Mouse (Mus musculus) kidney, embryonic 15.5 days (tissue): Measurements from ENCODE around the gene Rtkn2. TPM values are rescaled to one million over a fixed set of nuclear protein-coding genes. Genes with fewer than 3 reads are reported as not detected.

ENCODE experiments used
- ATAC-seq: fragments of 200-750 bp; cut with Nextera tagmentation; replicated peaks from 2 replicates; pipeline ENCODE4 v1.8.0; 2017; ENCODE audit warnings: moderate TSS enrichment; ENCODE audit not compliant: low FRiP score
- H3K27ac ChIP-seq: fragments of 300-500 bp; sonication (generic); 2 replicates; pipeline ENCODE4 v1.5.1; 2015; ENCODE audit warnings: mild to moderate bottlenecking, inconsistent platforms
- H3K27me3 ChIP-seq: fragments of 300-500 bp; sonication (generic); 2 replicates; pipeline ENCODE4 v1.6.1; 2015; ENCODE audit warnings: inconsistent platforms
- H3K36me3 ChIP-seq: fragments of 300-500 bp; sonication (generic); 2 replicates; pipeline ENCODE4 v1.6.1; 2015; ENCODE audit warnings: inconsistent platforms
- H3K4me1 ChIP-seq: fragments of 300-500 bp; sonication (generic); 2 replicates; pipeline ENCODE4 v1.6.1; 2015; ENCODE audit warnings: inconsistent platforms
- H3K4me2 ChIP-seq: fragments of 300-500 bp; sonication (generic); 2 replicates; pipeline ENCODE4 v1.6.1; 2015; ENCODE audit warnings: moderate library complexity, mild to moderate bottlenecking, inconsistent platforms
- H3K4me3 ChIP-seq: fragments of 300-500 bp; sonication (generic); replicated peaks from 2 replicates; pipeline ENCODE4 v1.5.1; 2015; ENCODE audit warnings: mild to moderate bottlenecking, inconsistent platforms
- H3K9ac ChIP-seq: fragments of 300-500 bp; sonication (generic); 2 replicates; pipeline ENCODE4 v1.6.1; 2015; ENCODE audit warnings: mild to moderate bottlenecking, inconsistent platforms
- H3K9me3 ChIP-seq: fragments of 300-500 bp; sonication (generic); replicated peaks from 2 replicates; pipeline ENCODE4 v1.6.1; 2016; ENCODE audit warnings: inconsistent platforms
- WGBS: fragments of 180-500 bp; shearing (Covaris S2); methylation state at CpG from one replicate; pipeline ENCODE4 v1.1.7; 2015; ENCODE audit warnings: mixed read lengths; 5-methylcytosine and 5-hydroxymethylcytosine counted together
- polyA plus RNA-seq: library from polyadenylated mRNA; unstranded; fragments of >200 nt; fragmentation: Nextera tagmentation; extraction: Ambion mirVana; gene quantifications from 2 replicates; pipeline ENCODE4 v1.2.1, GENCODE M21; 2015

The Rtkn2 gene
- polyA plus RNA-seq, 1 experiment from 2014 or later = 9.3 TPM

- no peak overlapping the region for H3K27ac ChIP-seq
- no peaks in the 10 kb centered on the region for H3K9me3 ChIP-seq
- WGBS = 73% methylated on average over 8 of the region's 8 CpGs
- no peak overlapping the region for H3K9ac ChIP-seq
- H3K4me1 ChIP-seq = no peaks in the 10 kb centered on the region
- no peaks in the 10 kb centered on the region for H3K27me3 ChIP-seq
- H3K4me3 ChIP-seq = no peak overlapping the region
- ATAC-seq = no peak
- H3K36me3 ChIP-seq = no peaks in the 10 kb centered on the region
- H3K4me2 ChIP-seq = no peak overlapping the region
These were observed 15.3 kb upstream of the Rtkn2 start for GRCm38 (mm10) chr10:67964060-67964459.

GRCm38 (mm10) chr10:67965251-67965986 is 14.0 kb upstream of the Rtkn2 start:
- Histone ChIP-seq H3K4me3 (no peak overlapping the region), H3K4me2 (no peak overlapping the region), H3K27ac (no peak overlapping the region), H3K36me3 (no peaks in the 10 kb centered on the region), H3K4me1 (no peaks in the 10 kb centered on the region), H3K9ac (no peak overlapping the region), H3K27me3 (no peaks in the 10 kb centered on the region), H3K9me3 (no peaks in the 10 kb centered on the region)
- 88% methylated on average over 4 of the region's 4 CpGs for WGBS
- no peak for ATAC-seq

DNA sequence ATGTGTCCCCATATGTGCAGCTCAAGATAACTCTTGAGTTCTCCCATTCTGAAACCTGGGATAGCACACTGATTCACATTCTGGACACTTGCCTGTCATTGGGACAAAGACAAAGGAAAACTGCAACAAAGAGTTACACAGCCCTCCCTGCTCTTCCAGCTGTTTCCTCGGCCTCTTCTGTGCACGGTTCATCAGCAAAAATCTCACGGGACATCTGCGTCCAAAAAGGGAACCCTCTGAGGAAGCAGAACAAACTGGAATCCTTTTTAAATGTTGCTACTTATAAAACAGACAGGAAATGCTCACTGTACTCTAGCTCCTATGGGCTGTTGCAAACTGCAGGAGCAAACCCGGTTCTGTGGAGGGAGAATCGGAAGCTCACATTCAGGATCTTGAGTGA is 13.3 kb upstream of the Rtkn2 start:
- H3K9me3 ChIP-seq = no peaks in the 10 kb centered on the region
- no peak overlapping the region for H3K9ac ChIP-seq
- H3K27ac ChIP-seq = no peak overlapping the region
- no peak for ATAC-seq
- no peaks in the 10 kb centered on the region for H3K27me3 ChIP-seq
- no peak overlapping the region for H3K4me3 ChIP-seq
- 51% methylated on average over 6 of the region's 6 CpGs for WGBS
- no peaks in the 10 kb centered on the region for H3K4me1 ChIP-seq
- H3K4me2 ChIP-seq = no peak overlapping the region
- no peaks in the 10 kb centered on the region for H3K36me3 ChIP-seq

DNA sequence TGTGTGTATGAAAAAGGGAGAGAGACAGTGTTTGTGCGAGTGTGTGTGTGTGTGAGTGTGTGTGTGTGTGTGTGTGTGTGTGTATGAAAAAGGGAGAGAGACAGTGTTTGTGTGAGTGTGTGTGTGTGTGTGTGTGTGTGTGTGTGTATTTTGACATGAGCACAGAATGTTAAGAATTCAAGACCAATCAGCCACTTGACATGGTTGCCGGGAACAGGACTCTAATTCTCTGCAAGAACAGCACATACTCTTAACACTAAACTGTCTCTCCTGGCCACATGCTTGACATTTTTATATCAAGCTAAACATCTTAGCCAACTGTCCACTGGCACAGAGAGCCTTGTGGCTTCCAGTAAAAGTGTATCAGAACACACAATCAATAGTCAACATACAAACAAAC is 12.4 kb upstream of the Rtkn2 start:
- no peak overlapping the region for H3K9ac ChIP-seq
- no peaks in the 10 kb centered on the region; the same call in 1 of the 2 replicates for H3K4me1 ChIP-seq
- WGBS = 79% methylated on average over 2 of the region's 2 CpGs

DNA sequence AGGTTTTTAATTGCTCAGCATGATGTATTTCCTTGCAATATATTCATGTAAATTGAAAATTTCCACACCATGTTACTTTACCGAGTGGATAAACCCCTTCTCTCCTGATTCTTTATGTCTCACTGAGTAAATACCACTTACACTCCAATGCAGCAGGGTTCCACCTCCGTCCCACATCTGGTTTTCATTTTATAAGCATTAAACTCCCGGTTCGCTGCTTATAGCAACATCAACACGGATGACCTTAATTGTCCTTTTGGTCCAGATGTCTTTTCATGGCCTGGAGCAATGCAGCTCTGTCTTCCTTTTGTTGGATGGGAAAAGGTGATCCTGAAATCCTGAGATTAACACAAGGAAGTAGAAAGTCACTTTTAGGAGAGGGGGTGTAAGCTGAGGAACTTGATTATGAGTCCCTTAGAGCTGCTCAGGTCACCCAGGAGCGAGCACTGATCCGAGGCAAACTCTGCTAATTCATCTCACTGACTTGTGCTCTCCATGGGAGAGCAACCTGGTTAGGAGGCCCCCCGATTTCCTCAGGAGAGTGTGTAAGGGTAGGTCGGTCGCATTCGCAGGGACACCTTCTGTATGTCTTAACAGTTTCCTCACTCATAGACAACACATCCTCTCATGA is 8.1 kb upstream of the Rtkn2 start:
- no peak overlapping the region for H3K27ac ChIP-seq
- no peak overlapping the region for H3K9ac ChIP-seq
- no peaks in the 10 kb centered on the region for H3K36me3 ChIP-seq
- no peaks in the 10 kb centered on the region; the same call in 1 of the 2 replicates for H3K4me1 ChIP-seq
- no peak overlapping the region for H3K4me2 ChIP-seq
- H3K27me3 ChIP-seq = no peaks in the 10 kb centered on the region
- WGBS = 47% methylated on average over 11 of the region's 11 CpGs
- no peaks in the 10 kb centered on the region for H3K9me3 ChIP-seq
- no peak overlapping the region for H3K4me3 ChIP-seq
- no peak for ATAC-seq

More for the DNA sequence above, 12.4 kb upstream of the Rtkn2 start:
- Histone ChIP-seq H3K9me3 (no peaks in the 10 kb centered on the region), H3K4me2 (no peak overlapping the region), H3K27me3 (no peaks in the 10 kb centered on the region), H3K36me3 (no peaks in the 10 kb centered on the region), H3K4me3 (no peak overlapping the region), H3K27ac (no peak overlapping the region)
- no peak for ATAC-seq

GRCm38 (mm10) chr10:67977271-67977670 is 2.1 kb upstream of the Rtkn2 start:
- Histone ChIP-seq H3K9me3 (no peaks in the 10 kb centered on the region), H3K27ac (no peak overlapping the region), H3K4me2 (no peak overlapping the region), H3K9ac (no peak overlapping the region), H3K4me1 (peaks cover 9% of the 10 kb centered on the region), H3K4me3 (no peak overlapping the region), H3K27me3 (no peaks in the 10 kb centered on the region), H3K36me3 (no peaks in the 10 kb centered on the region)
- ATAC-seq = no peak
- WGBS = 64% methylated on average over 4 of the region's 4 CpGs

- ATAC-seq = no peak
- H3K9me3 ChIP-seq = no peaks in the 10 kb centered on the region
- H3K9ac ChIP-seq = no peak overlapping the region
- H3K4me3 ChIP-seq = no peak overlapping the region
- H3K27me3 ChIP-seq = no peaks in the 10 kb centered on the region
- H3K27ac ChIP-seq = no peak overlapping the region
- H3K4me1 ChIP-seq = peaks cover 9% of the 10 kb centered on the region
- no peak overlapping the region for H3K4me2 ChIP-seq
- peaks cover 11% of the 10 kb centered on the region; the same call in 1 of the 2 replicates for H3K36me3 ChIP-seq
- WGBS = 90% methylated on average over 8 of the region's 8 CpGs
These were observed 4.4 kb downstream of the Rtkn2 start for GRCm38 (mm10) chr10:67983776-67984175.

GRCm38 (mm10) chr10:67984271-67984943 is 5.0 kb downstream of the Rtkn2 start:
- peaks cover 14% of the 10 kb centered on the region; the same call in 1 of the 2 replicates for H3K36me3 ChIP-seq
- ATAC-seq = no peak
- WGBS = 40% methylated on average over 13 of the region's 13 CpGs
- no peak overlapping the region for H3K4me2 ChIP-seq
- peaks cover 9% of the 10 kb centered on the region for H3K4me1 ChIP-seq
- H3K9me3 ChIP-seq = no peaks in the 10 kb centered on the region
- H3K27ac ChIP-seq = no peak overlapping the region
- H3K9ac ChIP-seq = no peak overlapping the region
- no peak overlapping the region for H3K4me3 ChIP-seq
- H3K27me3 ChIP-seq = no peaks in the 10 kb centered on the region

GRCm38 (mm10) chr10:67985100-67985499 is 5.7 kb downstream of the Rtkn2 start:
- WGBS = 91% methylated on average over 17 of the region's 17 CpGs
- ATAC-seq = no peak
- Histone ChIP-seq H3K9me3 (no peaks in the 10 kb centered on the region), H3K36me3 (peaks cover 17% of the 10 kb centered on the region), H3K4me2 (no peak overlapping the region), H3K9ac (no peak overlapping the region), H3K4me1 (peaks cover 6% of the 10 kb centered on the region), H3K4me3 (no peak overlapping the region), H3K27ac (no peak overlapping the region), H3K27me3 (no peaks in the 10 kb centered on the region)

DNA sequence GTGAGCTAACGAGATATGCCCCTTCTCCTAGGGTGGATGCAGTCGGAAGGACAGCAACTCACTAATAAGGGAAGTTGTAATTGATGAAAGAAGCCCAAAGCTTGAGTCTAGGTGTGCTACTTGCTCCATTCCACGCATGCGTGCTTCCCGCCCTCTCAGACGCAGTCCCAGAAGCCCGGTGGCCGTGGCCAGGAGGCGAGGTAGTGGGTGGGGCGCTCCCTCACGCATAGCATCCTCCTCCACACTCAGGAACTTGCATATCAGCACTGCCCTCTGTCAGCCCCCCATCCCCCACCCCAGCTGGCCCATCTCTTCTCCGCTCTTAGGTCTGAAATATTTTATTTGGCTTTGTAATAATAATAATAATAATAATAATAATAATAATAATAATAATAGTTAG is 16.0 kb downstream of the Rtkn2 start:
- peaks cover 11% of the 10 kb centered on the region for H3K4me1 ChIP-seq
- 57% methylated on average over 12 of the region's 12 CpGs for WGBS
- ATAC-seq = no peak; the same call in 1 of the 2 replicates

DNA sequence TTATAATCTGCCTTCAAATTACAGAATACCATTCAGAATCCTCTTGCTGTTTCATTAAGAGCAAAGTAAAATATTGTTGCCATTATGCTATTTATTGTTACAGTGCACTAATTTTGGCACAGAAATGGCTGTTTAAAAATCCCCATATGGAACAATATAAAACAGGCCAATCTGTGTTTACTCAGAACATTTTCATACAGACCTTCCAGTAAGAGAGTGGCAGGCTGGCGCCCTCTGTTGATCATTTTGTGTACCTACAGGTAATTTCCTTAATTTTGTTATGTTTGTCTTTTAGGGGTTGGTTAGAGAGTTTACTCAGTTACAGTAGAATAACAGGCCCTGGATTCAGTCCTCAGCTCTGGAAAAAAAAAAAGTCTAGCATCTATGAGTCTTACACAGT is 16.8 kb downstream of the Rtkn2 start:
- Histone ChIP-seq H3K4me1 (peaks cover 11% of the 10 kb centered on the region), H3K9me3 (no peaks in the 10 kb centered on the region), H3K4me2 (no peak overlapping the region), H3K36me3 (peaks cover 11% of the 10 kb centered on the region), H3K27ac (no peak overlapping the region), H3K9ac (no peak overlapping the region), H3K27me3 (no peaks in the 10 kb centered on the region), H3K4me3 (no peak overlapping the region)
- 2% methylated on average over 1 of the region's 1 CpGs for WGBS
- ATAC-seq = no peak

More for the DNA sequence above, 16.0 kb downstream of the Rtkn2 start:
- H3K4me3 ChIP-seq = no peak overlapping the region
- no peak overlapping the region for H3K9ac ChIP-seq
- no peaks in the 10 kb centered on the region for H3K9me3 ChIP-seq
- no peaks in the 10 kb centered on the region for H3K27me3 ChIP-seq
- H3K36me3 ChIP-seq = peaks cover 16% of the 10 kb centered on the region
- no peak overlapping the region for H3K27ac ChIP-seq
- H3K4me2 ChIP-seq = no peak overlapping the region

- no peak overlapping the region for H3K4me2 ChIP-seq
- H3K36me3 ChIP-seq = no peaks in the 10 kb centered on the region; the same call in 1 of the 2 replicates
- H3K9me3 ChIP-seq = no peaks in the 10 kb centered on the region
- no peak; the same call in 1 of the 2 replicates for ATAC-seq
- peaks cover 11% of the 10 kb centered on the region for H3K4me1 ChIP-seq
- no peak overlapping the region for H3K9ac ChIP-seq
- no peak overlapping the region for H3K27ac ChIP-seq
- H3K27me3 ChIP-seq = no peaks in the 10 kb centered on the region
- 36% methylated on average over 13 of the region's 13 CpGs for WGBS
- no peak overlapping the region for H3K4me3 ChIP-seq
These were observed 18.8 kb downstream of the Rtkn2 start for GRCm38 (mm10) chr10:67998116-67998635.
